Mouse (Mus musculus): ENCODE results near the gene Axdnd1.

Axdnd1 gene

GRCm38 (mm10) chr1:156420671-156421297, at the start of gene Axdnd1:
Gene Axdnd1 (minus strand): TSS chr1:156421159.
- DNase-seq: peak; percentile 85

GRCm38 (mm10) chr1:156470557-156470956, 49.6 kb upstream of the Axdnd1 start:
- no peak for DNase-seq

- no peak for DNase-seq
Measured at GRCm38 (mm10) chr1:156468576-156468975, 47.6 kb upstream of the Axdnd1 start.

GRCm38 (mm10) chr1:156467655-156468255, 46.8 kb upstream of the Axdnd1 start:
- DNase-seq: no peak

- DNase-seq: no peak
Measured at GRCm38 (mm10) chr1:156464963-156465362, 44.0 kb upstream of the Axdnd1 start.

- DNase-seq: no peak
Measured at GRCm38 (mm10) chr1:156463981-156464853, 43.3 kb upstream of the Axdnd1 start.

GRCm38 (mm10) chr1:156462273-156462991, 41.5 kb upstream of the Axdnd1 start:
- DNase-seq: no peak

- DNase-seq: no peak
Measured at GRCm38 (mm10) chr1:156461036-156461435, 40.1 kb upstream of the Axdnd1 start.

- no peak for DNase-seq
Measured at GRCm38 (mm10) chr1:156460216-156460615, 39.3 kb upstream of the Axdnd1 start.

GRCm38 (mm10) chr1:156459690-156460089, 38.7 kb upstream of the Axdnd1 start:
- no peak for DNase-seq

GRCm38 (mm10) chr1:156458391-156459060, 37.6 kb upstream of the Axdnd1 start:
- DNase-seq: no peak

- DNase-seq: no peak
Measured at GRCm38 (mm10) chr1:156455005-156455758, 34.2 kb upstream of the Axdnd1 start.

- no peak for DNase-seq
Measured at GRCm38 (mm10) chr1:156454384-156454783, 33.4 kb upstream of the Axdnd1 start.

- no peak for DNase-seq
Measured at GRCm38 (mm10) chr1:156453876-156454275, 32.9 kb upstream of the Axdnd1 start.

GRCm38 (mm10) chr1:156450478-156450877, 29.5 kb upstream of the Axdnd1 start:
- no peak for DNase-seq

- no peak for DNase-seq
Measured at GRCm38 (mm10) chr1:156449691-156450090, 28.7 kb upstream of the Axdnd1 start.

- no peak for DNase-seq
Measured at GRCm38 (mm10) chr1:156449089-156449488, 28.1 kb upstream of the Axdnd1 start.

- no peak for DNase-seq
Measured at GRCm38 (mm10) chr1:156445049-156445448, 24.1 kb upstream of the Axdnd1 start.

GRCm38 (mm10) chr1:156442776-156443175, 21.8 kb upstream of the Axdnd1 start:
- DNase-seq: no peak

- DNase-seq: no peak
Measured at GRCm38 (mm10) chr1:156442266-156442665, 21.3 kb upstream of the Axdnd1 start.

GRCm38 (mm10) chr1:156437726-156438125, 16.8 kb upstream of the Axdnd1 start:
- DNase-seq: no peak
